Mouse (Mus musculus) thymus, postnatal 25 days (tissue): ENCODE results near the gene Galp.
"Not testable (repeated sequence)": the region's sequence is repeated elsewhere in the genome, so short reads cannot be mapped to it uniquely, and the experiment has no call there.

Source experiments
- DNase-seq: peaks from one replicate; pipeline ENCODE4 v3.0.0; 2022

Galp gene

DNA sequence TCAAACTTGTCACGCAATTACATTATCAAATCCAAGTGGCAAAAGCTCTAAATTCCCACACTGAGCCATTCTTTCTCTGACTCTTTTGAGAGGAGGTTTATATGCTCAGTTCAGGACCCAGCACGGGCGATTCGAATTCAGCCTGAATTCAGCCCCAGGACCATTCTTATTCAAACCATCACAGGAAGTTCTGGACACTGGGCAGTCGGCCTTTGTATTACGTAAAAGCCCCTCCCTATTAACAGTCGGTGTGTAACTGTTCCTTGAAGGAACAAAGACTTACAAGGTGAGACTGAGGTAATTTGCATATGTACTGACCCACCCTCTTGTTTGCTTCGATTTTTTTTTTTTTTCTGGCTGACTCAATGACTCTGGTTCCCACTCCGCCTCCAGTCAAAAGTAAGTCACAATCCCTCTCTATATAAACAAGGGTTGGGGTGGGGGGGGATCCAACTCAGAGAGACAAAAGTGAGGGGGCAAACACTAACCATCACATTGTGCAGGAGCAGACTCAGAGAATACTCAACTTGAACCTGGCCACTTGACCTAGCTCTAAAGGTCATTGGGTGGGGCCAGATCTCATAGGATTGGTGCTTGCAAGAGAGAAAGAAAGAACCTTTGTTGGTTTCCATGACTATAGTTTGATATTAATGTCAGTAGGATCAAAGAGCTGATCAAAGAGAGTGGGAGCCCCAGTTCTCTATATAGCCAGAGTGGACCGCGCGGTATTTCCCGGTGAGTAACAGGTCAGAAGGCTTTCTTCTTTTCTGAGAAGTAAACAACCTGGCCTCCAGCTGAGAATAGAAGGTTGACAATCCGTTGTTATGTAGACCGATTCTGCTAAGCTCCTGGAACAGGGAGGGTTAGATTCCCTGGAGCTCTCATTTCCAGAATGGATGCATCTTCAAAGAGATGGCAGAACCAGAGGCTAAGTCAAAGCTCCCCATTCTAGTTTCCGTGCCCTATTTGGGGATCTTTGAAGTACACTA is 61.6 kb downstream of the Galp start:
- no peak for DNase-seq

DNA sequence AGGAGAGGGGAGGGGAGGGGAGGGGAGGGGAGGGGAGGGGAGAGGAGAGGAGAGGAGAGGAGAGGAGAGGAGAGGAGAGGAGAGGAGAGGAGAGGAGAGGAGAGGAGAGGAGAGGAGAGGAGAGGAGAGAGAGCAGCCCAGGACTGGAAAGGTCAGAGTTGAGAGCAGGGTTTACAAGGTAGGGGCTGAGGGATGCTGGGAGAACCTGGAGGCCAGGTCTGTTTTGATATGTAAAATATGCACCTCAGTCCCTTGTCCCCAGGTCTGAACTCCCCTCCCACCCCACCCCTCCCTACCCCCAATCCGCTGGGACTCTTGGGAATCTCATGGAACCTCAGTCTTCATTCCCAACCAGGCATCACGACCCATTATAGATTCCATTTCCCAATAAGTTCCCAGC is 63.1 kb downstream of the Galp start:
- DNase-seq = not testable (repeated sequence)

GRCm38 (mm10) chr7:6262120-6262519 is 65.2 kb downstream of the Galp start:
- DNase-seq = no peak

- no peak for DNase-seq
Observed at GRCm38 (mm10) chr7:6262984-6263383, 66.1 kb downstream of the Galp start.

GRCm38 (mm10) chr7:6265695-6266094 is 68.8 kb downstream of the Galp start:
- peak; percentile 57 for DNase-seq
